Mouse (Mus musculus) effector memory CD4-positive, alpha-beta T cell, adult 7 months (primary cell): ENCODE results near the gene Tial1. TPM values are rescaled to one million over a fixed set of nuclear protein-coding genes. Genes with fewer than 3 reads are reported as not detected.

Experiments used
- polyA plus RNA-seq: library from polyadenylated mRNA; unstranded; fragments of 100-300 nt; shearing (Covaris generic); gene quantifications from one replicate; pipeline ENCODE4 v1.2.1, GENCODE M21; 2017

Gene Tial1
- 32.4 TPM for polyA plus RNA-seq

DNA sequence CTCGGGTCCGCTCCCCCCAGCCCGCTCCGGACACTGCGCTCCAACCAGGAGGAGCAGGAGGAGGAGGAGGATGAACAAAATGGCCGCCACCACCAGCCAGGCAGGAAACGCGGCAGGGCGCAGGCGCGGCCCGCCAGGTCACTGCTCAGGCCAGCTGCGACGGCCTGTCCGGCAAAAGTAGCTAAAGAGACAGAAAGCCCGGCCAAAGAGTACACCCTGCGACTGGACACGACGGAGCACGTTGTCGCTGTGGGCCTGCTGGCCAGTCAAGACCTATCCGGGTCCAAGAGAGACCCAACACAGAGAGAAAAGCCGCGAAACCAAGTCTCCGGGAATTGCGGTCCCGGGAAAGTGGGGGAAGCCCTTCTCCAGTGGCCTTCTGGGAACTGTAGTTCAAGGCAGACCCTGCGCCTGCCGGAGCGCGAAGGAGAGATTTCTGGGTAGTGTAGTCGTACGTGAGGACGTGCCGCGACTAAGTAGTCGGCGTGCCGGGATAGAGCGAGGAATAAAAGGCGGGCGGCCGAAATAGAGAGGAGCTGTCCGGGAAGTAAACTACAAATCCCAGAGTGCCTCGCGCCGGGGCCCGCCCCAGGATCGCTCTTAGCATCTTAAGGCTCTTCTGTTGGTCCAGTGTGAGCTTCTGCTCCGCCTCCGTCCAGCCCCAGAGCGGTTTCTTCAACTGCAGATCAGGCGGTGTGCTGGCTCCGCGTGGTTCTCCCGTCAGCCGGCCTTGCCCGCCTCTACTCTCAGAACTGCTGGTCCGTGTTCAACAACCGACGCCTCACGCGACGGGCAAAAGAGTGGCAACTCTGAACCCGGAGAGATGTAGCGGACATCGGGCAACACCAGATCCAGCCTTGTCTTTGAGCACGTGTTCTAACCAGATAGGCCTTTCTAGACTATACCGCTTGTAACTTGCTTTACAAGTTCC lies at the start of gene Tial1:
Gene Tial1, minus strand, starts transcription at position 433 of the 931 bp plus-strand sequence.

DNA sequence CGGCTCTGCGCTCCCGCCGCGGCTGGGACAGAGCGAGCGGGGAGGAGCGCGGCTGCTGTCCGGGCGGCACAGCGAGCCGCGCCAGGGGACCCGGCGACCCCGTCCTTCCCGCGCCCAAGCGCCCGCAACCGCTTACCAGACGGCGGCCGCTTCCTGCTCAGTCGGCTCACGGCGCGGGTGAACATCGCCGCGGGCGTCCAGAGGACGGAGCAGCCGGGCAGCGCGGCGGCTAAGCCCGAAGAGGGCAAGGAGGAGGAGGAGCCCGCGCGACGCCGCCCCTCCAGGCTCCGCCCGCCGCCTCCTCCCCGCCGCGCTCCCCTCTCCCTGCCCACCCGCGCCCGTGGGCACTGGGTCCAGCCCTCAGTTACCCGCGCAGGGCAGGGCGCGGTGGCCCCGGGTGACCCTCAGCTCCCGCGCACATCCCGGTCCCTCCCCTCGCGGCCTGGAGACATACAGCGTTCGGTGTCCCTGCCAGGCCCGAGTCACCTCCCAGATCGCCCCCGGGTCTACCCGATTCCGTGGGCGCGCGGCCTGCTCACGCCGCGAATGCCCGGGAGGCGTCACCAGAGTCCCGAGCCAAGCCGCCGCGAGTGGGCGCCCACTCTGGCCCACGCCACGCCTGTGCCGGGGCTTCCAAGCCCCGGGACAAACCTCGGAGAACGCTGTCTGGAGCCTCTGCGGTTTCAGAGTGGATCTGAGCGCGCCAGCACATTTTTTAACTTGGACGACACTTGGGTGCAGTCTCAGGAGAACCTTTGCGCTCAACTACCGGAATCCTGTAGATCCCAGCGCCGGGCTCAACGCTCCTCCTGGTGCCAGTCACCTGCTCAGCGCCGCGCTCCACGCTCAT lies 43.4 kb downstream of the Tial1 start, which contains the start of gene Rgs10:
Gene Rgs10, minus strand, starts transcription at position 829 of the 850 bp plus-strand sequence.

Other genes with a start within 250 kb of the Tial1 start
- 19.0 TPM for gene Armc5, start 224.4 kb downstream of the Tial1 start, polyA plus RNA-seq
- 0.56 TPM for gene 9130023H24Rik, start 223.7 kb downstream of the Tial1 start, polyA plus RNA-seq
- 0.56 TPM for gene Tgfb1i1, start 214.9 kb downstream of the Tial1 start, polyA plus RNA-seq
- 0.56 TPM for gene Slc5a2, start 196.1 kb downstream of the Tial1 start, polyA plus RNA-seq
- gene BC017158, start 163.5 kb downstream of the Tial1 start, polyA plus RNA-seq = 20.9 TPM
- gene Rgs10, start 43.0 kb downstream of the Tial1 start, polyA plus RNA-seq = 71.1 TPM
- gene Bag3, start 61.9 kb upstream of the Tial1 start, polyA plus RNA-seq = 28.4 TPM
- 12.2 TPM for gene Inpp5f, start 149.6 kb upstream of the Tial1 start, polyA plus RNA-seq